Mouse (Mus musculus): Measurements from ENCODE around the gene Igf2bp1.

DNA sequence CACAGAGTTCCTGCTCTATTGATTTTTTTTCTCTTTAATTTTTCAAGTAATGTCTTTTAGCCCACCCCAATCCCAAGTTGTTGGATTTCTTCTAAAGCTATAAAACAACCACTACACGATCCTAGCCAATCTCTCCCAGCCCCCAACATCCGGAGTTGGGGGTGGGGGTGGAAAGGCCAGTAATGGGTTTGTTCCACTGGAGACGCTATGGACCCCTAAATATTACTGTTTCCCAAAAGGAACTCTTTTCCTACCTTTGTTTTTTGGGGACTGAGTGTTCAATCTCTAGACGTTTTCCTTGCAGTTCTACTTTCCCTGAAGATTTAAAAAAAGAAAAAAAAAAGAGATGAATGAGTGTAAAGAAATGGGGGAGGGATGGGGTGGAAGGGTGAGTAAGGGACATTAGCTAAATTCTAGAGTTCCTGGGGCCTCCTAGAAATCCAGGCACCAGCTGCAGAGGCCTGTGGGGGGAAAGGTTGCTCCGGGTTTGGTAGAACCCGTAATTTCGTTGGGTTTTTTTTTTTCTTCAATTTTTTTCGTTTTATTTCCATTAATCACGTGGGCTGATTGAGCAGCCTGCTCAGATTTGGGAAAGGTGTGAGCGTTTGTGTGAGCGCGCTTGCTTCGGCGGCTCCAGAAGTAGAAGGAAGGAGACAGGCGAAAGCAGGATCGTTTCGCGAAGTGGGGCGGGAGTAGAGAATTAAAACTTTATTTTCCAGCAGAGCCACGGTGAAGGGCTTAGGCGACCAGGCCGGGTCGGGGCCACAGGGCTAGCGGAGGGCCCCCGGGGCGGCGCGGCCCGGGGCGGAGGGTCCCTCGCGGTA lies 1.6 kb downstream of the Igf2bp1 start:
- TF ChIP-seq CTCF (IDR thresholded peaks at IDR 0.05; ENCODE audit: low read depth) (no peak), EP300 (IDR thresholded peaks at IDR 0.05; ENCODE audit: low read depth) (no peak)

Data from heart, postnatal 0 days (tissue).